Mouse (Mus musculus) kidney, postnatal 0 days (tissue): ENCODE measurements around the gene Tnn. TPM values are rescaled to one million over a fixed set of nuclear protein-coding genes. Genes with fewer than 3 reads are reported as not detected.

ENCODE experiments used
- ATAC-seq: fragments of 200-750 bp; cut with Nextera tagmentation; replicated peaks from 2 replicates; pipeline ENCODE4 v1.8.0; 2017; ENCODE audit warnings: low read depth, moderate number of reproducible peaks, moderate TSS enrichment, moderate library complexity; ENCODE audit not compliant: low FRiP score
- DNase-seq: peaks from one replicate; pipeline ENCODE4 v3.0.0-alpha.2; 2016; ENCODE audit warnings: low spot score
- H3K27ac ChIP-seq: fragments of 300-500 bp; sonication (generic); 2 replicates; pipeline ENCODE4 v1.5.1; 2014; ENCODE audit warnings: mild to moderate bottlenecking
- H3K27me3 ChIP-seq: fragments of 300-500 bp; sonication (generic); 2 replicates; pipeline ENCODE4 v1.6.1; 2014; ENCODE audit warnings: low read length, mixed read lengths; ENCODE audit not compliant: insufficient read depth
- H3K36me3 ChIP-seq: fragments of 300-500 bp; sonication (generic); 2 replicates; pipeline ENCODE4 v1.6.1; 2014; ENCODE audit warnings: low read length, mixed read lengths; ENCODE audit not compliant: insufficient read depth
- H3K4me1 ChIP-seq: fragments of 300-500 bp; sonication (generic); replicated peaks from 2 replicates; pipeline ENCODE4 v1.6.1; 2014; ENCODE audit warnings: antibody characterized with exemption, low read length, mixed read lengths; ENCODE audit not compliant: insufficient read depth
- H3K4me2 ChIP-seq: fragments of 300-500 bp; sonication (generic); 2 replicates; pipeline ENCODE4 v1.6.1; 2014; ENCODE audit warnings: mild to moderate bottlenecking, low read length, moderate library complexity, mixed read lengths
- H3K4me3 ChIP-seq: fragments of 300-500 bp; sonication (generic); replicated peaks from 2 replicates; pipeline ENCODE4 v1.5.1; 2014; ENCODE audit warnings: low read depth, low read length
- H3K9ac ChIP-seq: fragments of 300-500 bp; sonication (generic); 2 replicates; pipeline ENCODE4 v1.6.1; 2014; ENCODE audit warnings: low read depth, low read length
- H3K9me3 ChIP-seq: fragments of 300-500 bp; sonication (generic); replicated peaks from 2 replicates; pipeline ENCODE4 v1.6.1; 2016; ENCODE audit warnings: low read length, inconsistent platforms, mixed read lengths
- CTCF ChIP-seq: IDR thresholded peaks from 2 replicates; pipeline ENCODE4 v1.5.1; 2016; ENCODE audit warnings: antibody characterized with exemption, low read depth, mild to moderate bottlenecking, moderate library complexity
- WGBS: fragments of 180-500 bp; shearing (Covaris S2); extraction: QIAGEN DNeasy Blood & Tissue Kit; methylation state at CpG from one replicate; pipeline ENCODE4 v1.1.7; 2014; 5-methylcytosine and 5-hydroxymethylcytosine counted together
- polyA plus RNA-seq: library from polyadenylated mRNA; unstranded; fragments of >200 nt; fragmentation: Nextera tagmentation; extraction: Ambion mirVana; gene quantifications from 2 replicates; pipeline ENCODE4 v1.2.1, GENCODE M21; 2015

Gene Tnn
- polyA plus RNA-seq, 1 experiment from 2014 or later: 0.72 TPM

DNA sequence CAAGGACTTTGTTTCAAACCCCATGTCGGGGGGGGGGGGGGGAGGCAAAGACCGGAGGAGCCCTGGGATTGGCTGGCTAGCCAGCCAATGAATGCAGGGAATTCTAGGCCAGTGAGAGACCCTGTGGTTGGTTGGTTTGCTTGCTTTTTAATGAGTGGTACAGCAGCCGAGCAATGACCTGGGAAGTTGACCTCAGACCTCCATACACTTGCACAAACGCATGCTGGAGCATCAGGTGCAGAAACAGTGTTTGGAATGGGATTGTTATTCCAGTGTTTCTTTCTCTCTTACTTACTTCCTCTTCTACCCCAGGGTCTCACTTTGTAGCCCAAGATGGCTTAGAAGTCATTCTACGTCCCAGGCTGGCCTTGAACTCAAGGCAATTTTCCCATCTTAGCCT is 13.2 kb upstream of the Tnn start:
- Histone ChIP-seq H3K9ac (no peak overlapping the region), H3K36me3 (no peaks in the 10 kb centered on the region), H3K27me3 (no peaks in the 10 kb centered on the region), H3K27ac (no peak overlapping the region), H3K4me1 (no peaks in the 10 kb centered on the region), H3K4me3 (no peak overlapping the region), H3K4me2 (no peak overlapping the region), H3K9me3 (no peaks in the 10 kb centered on the region)
- TF ChIP-seq CTCF: no peak
- no peak for ATAC-seq
- WGBS: 69% methylated on average over 3 of the region's 5 CpGs
- no peak for DNase-seq

- WGBS: 83% methylated on average over 2 of the region's 2 CpGs
- Histone ChIP-seq H3K9ac (no peak overlapping the region), H3K27ac (no peak overlapping the region), H3K4me3 (no peak overlapping the region), H3K4me1 (no peaks in the 10 kb centered on the region), H3K36me3 (no peaks in the 10 kb centered on the region), H3K4me2 (no peak overlapping the region), H3K27me3 (no peaks in the 10 kb centered on the region), H3K9me3 (no peaks in the 10 kb centered on the region)
- no peak for ATAC-seq
- TF ChIP-seq CTCF: no peak
- DNase-seq: no peak
Measured at GRCm38 (mm10) chr1:160158190-160158589, 4.8 kb upstream of the Tnn start.

GRCm38 (mm10) chr1:160150726-160151125 is 2.7 kb downstream of the Tnn start:
- Histone ChIP-seq H3K27ac (0 out of 2 replicates have a peak overlapping the region, but pooled peaks have one; percentile 14), H3K27me3 (no peaks in the 10 kb centered on the region), H3K9ac (no peak overlapping the region), H3K36me3 (no peaks in the 10 kb centered on the region), H3K4me3 (no peak overlapping the region), H3K4me1 (no peaks in the 10 kb centered on the region; the same call in 1 of the 2 replicates), H3K9me3 (no peaks in the 10 kb centered on the region), H3K4me2 (no peak overlapping the region)
- 61% methylated on average over 3 of the region's 3 CpGs for WGBS
- TF ChIP-seq CTCF: no peak
- ATAC-seq (no peak), DNase-seq (no peak)

GRCm38 (mm10) chr1:160149291-160149906 is 4.0 kb downstream of the Tnn start:
- no peaks in the 10 kb centered on the region for H3K27me3 ChIP-seq
- H3K9ac ChIP-seq: no peak overlapping the region
- H3K4me1 ChIP-seq: no peaks in the 10 kb centered on the region; the same call in 1 of the 2 replicates
- no peak overlapping the region for H3K4me3 ChIP-seq
- peak; percentile 35 for DNase-seq
- no peak overlapping the region for H3K27ac ChIP-seq
- ATAC-seq: no peak
- no peak for TF ChIP-seq CTCF
- no peaks in the 10 kb centered on the region for H3K36me3 ChIP-seq
- no peaks in the 10 kb centered on the region for H3K9me3 ChIP-seq
- WGBS: 36% methylated on average over 11 of the region's 11 CpGs
- no peak overlapping the region for H3K4me2 ChIP-seq

DNA sequence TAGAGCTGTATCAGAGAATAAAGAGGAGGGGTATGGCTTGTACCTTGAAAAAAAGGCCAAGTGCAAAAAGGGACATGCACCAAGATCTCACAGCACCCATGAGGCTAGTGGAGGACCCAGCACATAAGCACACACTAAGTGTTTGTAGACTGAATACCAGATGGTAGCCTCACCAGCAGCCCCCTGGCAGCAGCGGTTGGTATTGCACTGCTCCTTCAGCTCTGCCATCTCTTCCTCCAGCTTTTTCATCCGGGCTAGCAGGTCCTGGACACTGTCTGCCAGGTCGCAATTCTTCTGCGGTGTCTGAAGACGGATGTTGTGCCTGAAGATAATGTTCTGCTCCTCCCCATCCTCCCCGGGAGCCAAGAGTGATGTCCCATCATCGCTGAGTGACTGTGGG is 6.1 kb downstream of the Tnn start:
- Histone ChIP-seq H3K36me3 (no peaks in the 10 kb centered on the region), H3K27ac (no peak overlapping the region), H3K9me3 (no peaks in the 10 kb centered on the region), H3K4me3 (no peak overlapping the region), H3K4me2 (no peak overlapping the region), H3K4me1 (no peaks in the 10 kb centered on the region; the same call in 1 of the 2 replicates), H3K27me3 (no peaks in the 10 kb centered on the region), H3K9ac (no peak overlapping the region)
- DNase-seq (no peak), ATAC-seq (no peak)
- WGBS: 77% methylated on average over 7 of the region's 7 CpGs
- no peak for TF ChIP-seq CTCF

DNA sequence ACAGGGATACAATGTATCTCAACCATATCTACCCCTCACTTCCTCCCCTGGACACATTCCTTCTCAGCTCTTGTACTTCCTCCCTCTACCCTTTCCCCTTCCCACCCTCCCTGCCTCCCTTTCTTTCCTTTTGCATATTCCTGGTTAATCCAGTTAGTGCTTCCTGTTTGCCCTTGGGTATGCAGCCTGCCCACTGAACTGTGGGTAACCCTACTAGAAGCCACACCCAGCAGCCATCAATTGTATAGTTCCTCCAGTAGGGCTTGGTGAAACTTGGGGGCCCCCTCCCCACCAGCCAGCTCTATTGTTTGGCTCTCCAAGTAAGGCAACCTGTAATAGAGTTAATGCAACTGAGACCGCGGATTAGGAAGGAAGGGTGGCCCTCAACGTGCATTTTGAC is 7.8 kb downstream of the Tnn start:
- TF ChIP-seq CTCF: no peak
- 80% methylated on average over 3 of the region's 3 CpGs for WGBS
- H3K27me3 ChIP-seq: no peaks in the 10 kb centered on the region
- no peaks in the 10 kb centered on the region for H3K9me3 ChIP-seq
- H3K4me2 ChIP-seq: no peak overlapping the region
- ATAC-seq (no peak), DNase-seq (no peak)
- no peaks in the 10 kb centered on the region for H3K36me3 ChIP-seq
- H3K27ac ChIP-seq: no peak overlapping the region
- H3K9ac ChIP-seq: no peak overlapping the region
- no peak overlapping the region for H3K4me3 ChIP-seq
- no peaks in the 10 kb centered on the region; the same call in 1 of the 2 replicates for H3K4me1 ChIP-seq

GRCm38 (mm10) chr1:160144343-160144742 is 9.0 kb downstream of the Tnn start:
- TF ChIP-seq CTCF: no peak
- DNase-seq (no peak), ATAC-seq (no peak)
- WGBS: 76% methylated on average over 7 of the region's 7 CpGs
- Histone ChIP-seq H3K36me3 (no peaks in the 10 kb centered on the region), H3K27me3 (no peaks in the 10 kb centered on the region), H3K4me2 (no peak overlapping the region), H3K9ac (no peak overlapping the region), H3K4me1 (no peaks in the 10 kb centered on the region; the same call in 1 of the 2 replicates), H3K9me3 (no peaks in the 10 kb centered on the region), H3K4me3 (no peak overlapping the region), H3K27ac (no peak overlapping the region)
